Mouse (Mus musculus): ENCODE measurements at regions not wholly inside any gene's neighbourhood (a gene's known extent, or its start where the extent isn't known, plus 50 kb on each side); places are given as distances from the start of the nearest gene placed in this dataset.

DNA sequence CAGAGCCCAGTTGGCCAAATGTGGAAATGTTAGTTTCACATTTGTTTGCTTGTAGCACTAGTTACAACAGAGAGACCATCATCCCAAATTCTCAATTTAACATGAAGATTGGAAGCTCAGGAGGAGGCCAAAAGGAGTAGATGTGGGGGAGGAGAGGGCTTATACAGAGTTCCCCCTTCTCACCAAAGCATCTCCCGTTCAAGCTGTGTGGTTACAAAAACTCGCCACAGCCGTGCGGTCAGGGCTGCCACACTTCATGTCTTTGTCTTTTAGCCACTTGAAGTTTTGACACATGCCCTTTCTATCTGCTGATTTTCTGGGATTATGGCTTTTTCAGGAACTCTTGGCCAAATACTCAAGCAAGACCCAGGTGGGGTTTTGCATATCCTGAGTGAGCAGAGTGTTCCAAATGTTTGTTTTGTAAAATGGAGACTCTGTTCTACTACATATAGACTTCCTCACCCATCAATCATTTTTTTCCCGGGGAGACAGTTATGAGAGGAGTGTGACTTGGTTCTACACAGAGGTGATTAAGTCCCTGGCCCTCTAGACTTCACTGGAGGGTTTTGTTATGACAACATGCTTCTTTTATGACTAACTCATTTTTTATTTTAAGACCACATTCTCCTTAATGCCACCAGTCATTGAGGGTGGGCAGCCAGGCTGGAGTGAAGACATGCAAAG is 605.4 kb upstream of the Sall1 start:
- Histone ChIP-seq H3K4me2 (ENCODE audit: insufficient read depth, low read depth, poor library complexity, severe bottlenecking) (no peak overlapping the region), H3K9ac (ENCODE audit: insufficient read depth, low read depth) (no peak overlapping the region), H3K4me1 (ENCODE audit: control insufficient read depth in 1 of 2, insufficient read depth in 2 of 2) (no peaks in the 10 kb centered on the region), H3K27ac (ENCODE audit: insufficient read depth, low read depth) (no peak overlapping the region), H3K9me3 (replicated peaks; ENCODE audit: low read length) (peaks cover 32% of the 10 kb centered on the region), H3K27me3 (replicated peaks) (no peaks in the 10 kb centered on the region), H3K79me2 (replicated peaks; ENCODE audit: control insufficient read depth, extremely low read depth, insufficient read depth, poor library complexity, severe bottlenecking) (no peaks in the 10 kb centered on the region), H3K36me3 (replicated peaks in 1 of 2; ENCODE audit: control insufficient read depth in 1 of 2, insufficient read depth in 1 of 2, low read length in 1 of 2) (no peaks in the 10 kb centered on the region), H3K4me3 (replicated peaks in 1 of 3; ENCODE audit: low read depth in 2 of 3, low read length in 2 of 3, poor library complexity in 1 of 3) (no peak overlapping the region)
- in situ Hi-C loops (cut with MboI; ENCODE audit: low pct_ligation_motif_present, low pct_unique_long_range_greater_than_20kb, low sequenced_read_pairs) = no loop called here
- TF ChIP-seq MAFK (IDR thresholded peaks at IDR 0.05; ENCODE audit: insufficient replicate concordance, low read length) = no peak
- no peak for TF ChIP-seq RCOR1 (conservative IDR thresholded peaks at IDR 0.05; ENCODE audit: low read depth, low read length)
- no peak for TF ChIP-seq ZKSCAN1 (IDR thresholded peaks at IDR 0.05; ENCODE audit: borderline replicate concordance, low read depth, low read length)
- TF ChIP-seq E2F4 (IDR thresholded peaks at IDR 0.05; ENCODE audit: insufficient replicate concordance, low read depth, low read length) = no peak
- TF ChIP-seq CTCF (conservative IDR thresholded peaks at IDR 0.05 in 1 of 2, IDR thresholded peaks at IDR 0.05 in 1 of 2; ENCODE audit: low read depth in 2 of 2, low read length in 2 of 2) = no peak
- TF ChIP-seq TCF12 (IDR thresholded peaks at IDR 0.05; ENCODE audit: low read depth, low read length) = no peak
- no peak for TF ChIP-seq BHLHE40 (IDR thresholded peaks at IDR 0.05; ENCODE audit: low read depth, low read length)
- no peak for TF ChIP-seq ZNF384 (IDR thresholded peaks at IDR 0.05; ENCODE audit: low read depth, low read length)
- TF ChIP-seq PAX5 (IDR thresholded peaks at IDR 0.05; ENCODE audit: low read length) = no peak
- no peak for TF ChIP-seq ZMIZ1 (IDR thresholded peaks at IDR 0.05; ENCODE audit: low read depth, low read length)
- no peak for TF ChIP-seq USF2 (conservative IDR thresholded peaks at IDR 0.05; ENCODE audit: low read depth, low read length)
- TF ChIP-seq MAZ (IDR thresholded peaks at IDR 0.05; ENCODE audit: low read depth, low read length) = no peak
- no peak for TF ChIP-seq HCFC1 (IDR thresholded peaks at IDR 0.05; ENCODE audit: low read depth, low read length)
- no peak for TF ChIP-seq POLR2AphosphoS2 (IDR thresholded peaks at IDR 0.05; ENCODE audit: low read depth, low read length)
- TF ChIP-seq ZC3H11A (IDR thresholded peaks at IDR 0.05; ENCODE audit: low read depth, low read length) = no peak
- no peak for TF ChIP-seq IRF4 (IDR thresholded peaks at IDR 0.05; ENCODE audit: low read depth, low read length)
- TF ChIP-seq USF1 (IDR thresholded peaks at IDR 0.05; ENCODE audit: low read depth, low read length) = no peak
- no peak for TF ChIP-seq UBTF (IDR thresholded peaks at IDR 0.05; ENCODE audit: low read depth, low read length)
- no peak for TF ChIP-seq NELFE (IDR thresholded peaks at IDR 0.05; ENCODE audit: low read depth, low read length)
- TF ChIP-seq KAT2A (IDR thresholded peaks at IDR 0.05; ENCODE audit: insufficient replicate concordance, low read length) = no peak
- dilution Hi-C loops (cut with MboI; ENCODE audit: extremely low pct_ligation_motif_present, extremely low pct_unique_long_range_greater_than_20kb, low sequenced_read_pairs) = no loop called here
- no peak for DNase-seq (ENCODE audit: extremely low read depth)

DNA sequence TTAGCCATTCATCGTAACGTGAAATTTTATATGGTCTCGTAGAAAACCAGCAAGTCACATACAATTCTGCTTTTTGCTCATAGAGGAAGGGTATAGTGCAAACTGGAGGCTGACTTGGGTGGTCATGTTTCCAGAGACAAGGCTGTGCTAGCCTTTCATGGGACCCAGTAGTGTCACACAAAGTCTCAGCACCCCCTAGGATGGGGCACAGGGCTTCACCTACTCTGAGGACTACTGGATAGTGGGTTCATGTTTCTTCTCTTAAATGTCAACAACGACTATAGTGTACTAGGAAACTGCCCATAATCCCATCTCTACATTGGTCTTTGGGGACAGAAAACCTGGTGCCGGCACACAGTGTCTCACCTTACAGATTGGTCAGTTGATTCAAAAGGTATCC is 603.0 kb upstream of the Sall1 start:
- DNase-seq (ENCODE audit: extremely low read depth) = no peak
- TF ChIP-seq SMC3 (IDR thresholded peaks at IDR 0.05; ENCODE audit: low read depth, low read length) = no peak
- no peak for TF ChIP-seq EP300 (IDR thresholded peaks at IDR 0.05; ENCODE audit: low read length)
- no peak for TF ChIP-seq PAX5 (IDR thresholded peaks at IDR 0.05; ENCODE audit: low read length)
- no peak for TF ChIP-seq ZKSCAN1 (IDR thresholded peaks at IDR 0.05; ENCODE audit: borderline replicate concordance, low read depth, low read length)
- TF ChIP-seq CHD2 (IDR thresholded peaks at IDR 0.05; ENCODE audit: low read length) = no peak
- no peak for TF ChIP-seq POLR2AphosphoS2 (IDR thresholded peaks at IDR 0.05; ENCODE audit: low read depth, low read length)
- no peak for TF ChIP-seq CTCF (conservative IDR thresholded peaks at IDR 0.05 in 1 of 2, IDR thresholded peaks at IDR 0.05 in 1 of 2; ENCODE audit: low read depth in 2 of 2, low read length in 2 of 2)
- TF ChIP-seq JUN (IDR thresholded peaks at IDR 0.05; ENCODE audit: insufficient read depth, low read depth, low read length) = no peak
- TF ChIP-seq RCOR1 (conservative IDR thresholded peaks at IDR 0.05; ENCODE audit: low read depth, low read length) = no peak
- no peak for TF ChIP-seq E2F4 (IDR thresholded peaks at IDR 0.05; ENCODE audit: insufficient replicate concordance, low read depth, low read length)
- TF ChIP-seq UBTF (IDR thresholded peaks at IDR 0.05; ENCODE audit: low read depth, low read length) = no peak
- TF ChIP-seq HCFC1 (IDR thresholded peaks at IDR 0.05; ENCODE audit: low read depth, low read length) = no peak
- no peak for TF ChIP-seq GABPA (IDR thresholded peaks at IDR 0.05; ENCODE audit: insufficient replicate concordance, low read depth, low read length)
- TF ChIP-seq ZC3H11A (IDR thresholded peaks at IDR 0.05; ENCODE audit: low read depth, low read length) = no peak
- TF ChIP-seq ZMIZ1 (IDR thresholded peaks at IDR 0.05; ENCODE audit: low read depth, low read length) = no peak
- TF ChIP-seq MEF2A (IDR thresholded peaks at IDR 0.05; ENCODE audit: borderline replicate concordance, low read depth, low read length) = no peak
- TF ChIP-seq USF2 (conservative IDR thresholded peaks at IDR 0.05; ENCODE audit: low read depth, low read length) = no peak
- TF ChIP-seq ETS1 (conservative IDR thresholded peaks at IDR 0.05; ENCODE audit: low read depth, low read length) = no peak
- TF ChIP-seq POLR2A (IDR thresholded peaks at IDR 0.05; ENCODE audit: low read depth, low read length) = no peak
- Histone ChIP-seq H3K27me3 (replicated peaks) (no peaks in the 10 kb centered on the region), H3K79me2 (replicated peaks; ENCODE audit: control insufficient read depth, extremely low read depth, insufficient read depth, poor library complexity, severe bottlenecking) (no peaks in the 10 kb centered on the region), H3K9me3 (replicated peaks; ENCODE audit: low read length) (peaks cover 35% of the 10 kb centered on the region), H3K36me3 (replicated peaks in 1 of 2; ENCODE audit: control insufficient read depth in 1 of 2, insufficient read depth in 1 of 2, low read length in 1 of 2) (no peaks in the 10 kb centered on the region), H3K4me2 (ENCODE audit: insufficient read depth, low read depth, poor library complexity, severe bottlenecking) (no peak overlapping the region), H3K27ac (ENCODE audit: insufficient read depth, low read depth) (no peak overlapping the region), H3K4me3 (replicated peaks in 1 of 3; ENCODE audit: low read depth in 2 of 3, low read length in 2 of 3, poor library complexity in 1 of 3) (no peak overlapping the region), H3K9ac (ENCODE audit: insufficient read depth, low read depth) (no peak overlapping the region), H3K4me1 (ENCODE audit: control insufficient read depth in 1 of 2, insufficient read depth in 2 of 2) (no peaks in the 10 kb centered on the region)
- in situ Hi-C loops (cut with MboI; ENCODE audit: low pct_ligation_motif_present, low pct_unique_long_range_greater_than_20kb, low sequenced_read_pairs) (no loop called here), dilution Hi-C loops (cut with MboI; ENCODE audit: extremely low pct_ligation_motif_present, extremely low pct_unique_long_range_greater_than_20kb, low sequenced_read_pairs) (no loop called here)
